Mouse (Mus musculus) limb, embryonic 15.5 days (tissue): ENCODE measurements around the gene Mfap1b. TPM values are rescaled to one million over a fixed set of nuclear protein-coding genes. Genes with fewer than 3 reads are reported as not detected.
A peak's percentile ranks its signal among the peaks of the same experiment; 100 is the strongest.

Experiments
- ATAC-seq: fragments of 200-750 bp; cut with Nextera tagmentation; 2 replicates; pipeline ENCODE4 v1.8.0; 2017; ENCODE audit warnings: low read depth, moderate TSS enrichment; ENCODE audit not compliant: insufficient number of reproducible peaks, low FRiP score, low TSS enrichment
- H3K27ac ChIP-seq: fragments of 300-500 bp; sonication (generic); 2 replicates; pipeline ENCODE4 v1.5.1; 2015; ENCODE audit warnings: moderate library complexity, mild to moderate bottlenecking, inconsistent platforms
- H3K27me3 ChIP-seq: fragments of 300-500 bp; sonication (generic); 2 replicates; pipeline ENCODE4 v1.6.1; 2015; ENCODE audit warnings: inconsistent platforms
- H3K36me3 ChIP-seq: fragments of 300-500 bp; sonication (generic); 2 replicates; pipeline ENCODE4 v1.6.1; 2015; ENCODE audit warnings: inconsistent platforms
- H3K4me1 ChIP-seq: fragments of 300-500 bp; sonication (generic); 2 replicates; pipeline ENCODE4 v1.6.1; 2015; ENCODE audit warnings: inconsistent platforms
- H3K4me2 ChIP-seq: fragments of 300-500 bp; sonication (generic); 2 replicates; pipeline ENCODE4 v1.6.1; 2015; ENCODE audit warnings: mild to moderate bottlenecking, inconsistent platforms
- H3K4me3 ChIP-seq: fragments of 300-500 bp; sonication (generic); 2 replicates; pipeline ENCODE4 v1.5.1; 2015; ENCODE audit warnings: mild to moderate bottlenecking, inconsistent platforms
- H3K9ac ChIP-seq: fragments of 300-500 bp; sonication (generic); 2 replicates; pipeline ENCODE4 v1.6.1; 2015; ENCODE audit warnings: inconsistent platforms
- H3K9me3 ChIP-seq: fragments of 300-500 bp; sonication (generic); 2 replicates; pipeline ENCODE4 v1.6.1; 2016; ENCODE audit warnings: inconsistent platforms
- WGBS: fragments of 180-500 bp; shearing (Covaris S2); methylation state at CpG from one replicate; pipeline ENCODE4 v1.1.7; 2015; 5-methylcytosine and 5-hydroxymethylcytosine counted together
- polyA plus RNA-seq: library from polyadenylated mRNA; unstranded; fragments of >200 nt; fragmentation: Nextera tagmentation; extraction: Ambion mirVana; gene quantifications from 2 replicates; pipeline ENCODE4 v1.2.1, GENCODE M21; 2015

Mfap1b gene
- polyA plus RNA-seq, 1 experiment from 2014 or later, result 61.3 TPM

DNA sequence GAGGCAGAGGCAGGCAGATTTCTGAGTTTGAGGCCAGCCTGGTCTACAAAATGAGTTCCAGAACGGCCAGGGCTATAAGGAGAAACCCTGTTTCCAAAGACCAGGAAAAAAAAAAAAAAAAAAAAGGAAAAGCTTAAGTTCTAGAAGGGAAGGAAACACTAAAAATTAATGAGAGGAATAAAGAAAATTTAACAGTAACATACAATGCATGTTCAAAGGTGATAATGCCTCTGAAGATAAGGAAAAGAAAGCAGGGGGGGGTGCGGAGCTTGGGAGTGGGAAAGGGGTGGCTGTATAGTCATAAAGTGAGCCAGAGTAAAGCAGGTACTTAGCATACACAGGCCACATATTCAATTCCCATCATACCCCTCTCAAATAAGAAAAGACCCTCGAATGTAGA, 28.8 kb downstream of the Mfap1b start:
- 83% methylated on average over 3 of the region's 3 CpGs for WGBS
- Histone ChIP-seq H3K4me2 (no peak overlapping the region), H3K27ac (no peak overlapping the region), H3K36me3 (no peaks in the 10 kb centered on the region), H3K4me1 (peaks cover 25% of the 10 kb centered on the region), H3K9ac (no peak overlapping the region), H3K27me3 (0 out of 2 replicates have a peak, but pooled peaks cover 3% of the 10 kb centered on the region), H3K9me3 (no peaks in the 10 kb centered on the region), H3K4me3 (no peak overlapping the region)
- no peak for ATAC-seq

DNA sequence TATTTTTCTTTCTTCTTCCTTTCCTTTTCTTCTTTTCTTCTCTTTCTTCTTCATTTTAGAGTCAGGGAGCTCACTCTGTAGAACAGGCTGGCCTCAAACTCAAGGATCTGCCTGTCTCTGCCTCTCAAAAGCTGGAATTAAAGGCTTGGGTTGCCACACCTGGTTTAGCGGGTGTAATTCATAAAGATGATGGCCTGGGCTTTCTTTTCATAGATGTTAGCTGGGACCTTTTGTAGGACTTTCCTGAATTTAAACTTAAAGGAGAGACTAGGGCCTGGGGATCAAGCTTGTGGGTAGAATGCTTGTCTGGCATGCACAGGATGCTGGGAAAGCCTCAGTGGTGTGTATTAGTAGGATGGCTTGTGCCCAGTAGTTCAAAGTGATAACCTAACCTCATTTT, 29.7 kb downstream of the Mfap1b start, which contains the start of gene Ell3:
TSS of gene Ell3 (minus strand) at position 101 of the 400 bp plus-strand sequence.
- Histone ChIP-seq H3K4me3 (peak within 1 kb of the TSS; percentile 51), H3K27ac (no peak within 1 kb of the TSS), H3K4me2 (peak within 1 kb of the TSS; percentile 96), H3K27me3 (0 out of 2 replicates have a peak, but pooled peaks cover 3% of the 10 kb centered on the region), H3K9me3 (no peaks in the 10 kb centered on the region), H3K36me3 (peaks cover 4% of the 10 kb centered on the region), H3K9ac (no peak within 1 kb of the TSS), H3K4me1 (peaks cover 24% of the 10 kb centered on the region)
- no peak for ATAC-seq
- WGBS, result 84% methylated on average over 1 of the region's 1 CpGs

DNA sequence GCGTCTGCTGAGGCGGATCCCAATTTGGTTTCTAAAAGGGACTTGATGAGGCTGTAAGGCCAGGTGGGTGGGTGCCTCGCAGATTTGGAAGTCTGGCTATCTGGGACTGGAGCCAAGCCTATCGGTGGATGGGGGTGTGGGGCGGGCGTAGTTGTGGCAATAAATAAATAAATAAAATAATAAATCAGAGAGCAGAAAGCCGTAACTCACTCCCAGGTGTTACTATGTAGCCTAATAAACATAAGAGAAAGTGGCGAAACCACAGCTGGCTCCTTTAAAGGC, 30.9 kb downstream of the Mfap1b start:
- peak overlapping the region; percentile 51 for H3K4me3 ChIP-seq
- H3K9ac ChIP-seq, result peak overlapping the region; percentile 35
- no peak overlapping the region for H3K27ac ChIP-seq
- H3K4me1 ChIP-seq, result peaks cover 22% of the 10 kb centered on the region
- ATAC-seq, result no peak
- 0 out of 2 replicates have a peak, but pooled peaks cover 3% of the 10 kb centered on the region for H3K27me3 ChIP-seq
- WGBS, result 8% methylated on average over 8 of the region's 8 CpGs
- peaks cover 15% of the 10 kb centered on the region for H3K36me3 ChIP-seq
- H3K4me2 ChIP-seq, result peak overlapping the region; percentile 96
- H3K9me3 ChIP-seq, result no peaks in the 10 kb centered on the region

DNA sequence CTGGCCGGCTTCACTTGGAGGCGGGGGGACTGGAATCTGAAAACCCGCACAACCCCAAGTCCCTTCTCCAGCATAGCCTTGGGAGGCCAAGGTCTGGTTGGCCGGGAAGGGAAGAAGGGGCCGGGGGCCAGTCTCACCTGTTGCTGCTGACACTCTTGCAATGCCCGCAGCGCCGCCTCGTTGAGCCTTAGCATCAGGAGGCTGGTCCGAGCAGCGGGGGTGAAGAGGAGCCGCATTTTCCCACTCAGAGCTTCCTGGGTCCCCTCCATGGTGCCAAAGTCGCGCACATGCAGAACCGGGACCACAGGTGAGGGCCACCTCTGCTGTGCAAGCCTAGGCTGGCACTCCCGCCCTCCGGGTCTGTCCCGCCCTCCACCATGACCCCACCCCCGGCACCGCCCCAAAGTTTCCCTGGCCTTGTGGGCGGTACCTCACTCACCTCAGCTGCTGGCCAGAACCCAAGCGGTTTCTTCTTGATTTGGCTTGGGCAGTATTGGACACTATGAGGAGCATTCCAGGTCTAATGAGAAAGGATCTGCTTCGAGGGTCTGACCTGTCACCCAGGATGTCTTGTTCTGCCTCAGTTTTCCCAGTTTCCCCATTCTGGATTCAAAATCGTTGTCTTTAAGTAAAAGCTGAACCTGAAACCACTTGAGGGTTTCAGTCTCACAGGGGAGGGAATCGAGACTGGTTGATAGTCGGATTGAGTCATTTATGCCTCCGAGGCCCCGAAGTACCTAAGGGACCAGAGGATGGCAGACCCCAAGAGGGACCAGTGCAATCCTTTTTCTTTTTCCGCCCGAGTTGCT, 31.4 kb downstream of the Mfap1b start:
- Histone ChIP-seq H3K27ac (no peak overlapping the region), H3K9me3 (no peaks in the 10 kb centered on the region), H3K4me2 (peak overlapping the region; percentile 96), H3K27me3 (0 out of 2 replicates have a peak, but pooled peaks cover 3% of the 10 kb centered on the region), H3K4me1 (peaks cover 17% of the 10 kb centered on the region), H3K4me3 (peak overlapping the region; percentile 51), H3K36me3 (peaks cover 21% of the 10 kb centered on the region), H3K9ac (peak overlapping the region; percentile 35)
- peak; percentile 80 for ATAC-seq
- WGBS, result 2% methylated on average over 30 of the region's 30 CpGs

DNA sequence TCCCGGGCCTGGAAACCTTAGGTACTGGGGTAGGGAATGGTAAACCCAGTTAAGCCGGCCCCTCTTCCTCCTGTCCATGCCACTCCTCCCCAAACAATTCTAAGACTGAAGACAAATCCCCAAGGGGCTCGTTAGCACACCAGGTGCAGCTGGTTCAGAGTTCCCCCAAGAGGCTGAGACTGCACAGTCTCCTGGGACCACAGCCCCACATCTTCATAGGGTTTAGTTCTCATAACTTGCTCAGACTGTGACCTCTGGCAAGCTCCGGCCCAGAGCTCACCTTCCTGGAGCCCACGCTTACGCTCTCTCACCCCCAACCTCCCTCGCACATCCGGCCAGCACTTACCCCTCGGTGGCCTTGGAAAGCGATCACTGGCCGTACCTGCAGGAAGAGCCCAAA, 32.1 kb downstream of the Mfap1b start:
- Histone ChIP-seq H3K27ac (no peak overlapping the region), H3K9ac (peak overlapping the region; percentile 35; the same call in 1 of the 2 replicates)
- no peak for ATAC-seq

DNA sequence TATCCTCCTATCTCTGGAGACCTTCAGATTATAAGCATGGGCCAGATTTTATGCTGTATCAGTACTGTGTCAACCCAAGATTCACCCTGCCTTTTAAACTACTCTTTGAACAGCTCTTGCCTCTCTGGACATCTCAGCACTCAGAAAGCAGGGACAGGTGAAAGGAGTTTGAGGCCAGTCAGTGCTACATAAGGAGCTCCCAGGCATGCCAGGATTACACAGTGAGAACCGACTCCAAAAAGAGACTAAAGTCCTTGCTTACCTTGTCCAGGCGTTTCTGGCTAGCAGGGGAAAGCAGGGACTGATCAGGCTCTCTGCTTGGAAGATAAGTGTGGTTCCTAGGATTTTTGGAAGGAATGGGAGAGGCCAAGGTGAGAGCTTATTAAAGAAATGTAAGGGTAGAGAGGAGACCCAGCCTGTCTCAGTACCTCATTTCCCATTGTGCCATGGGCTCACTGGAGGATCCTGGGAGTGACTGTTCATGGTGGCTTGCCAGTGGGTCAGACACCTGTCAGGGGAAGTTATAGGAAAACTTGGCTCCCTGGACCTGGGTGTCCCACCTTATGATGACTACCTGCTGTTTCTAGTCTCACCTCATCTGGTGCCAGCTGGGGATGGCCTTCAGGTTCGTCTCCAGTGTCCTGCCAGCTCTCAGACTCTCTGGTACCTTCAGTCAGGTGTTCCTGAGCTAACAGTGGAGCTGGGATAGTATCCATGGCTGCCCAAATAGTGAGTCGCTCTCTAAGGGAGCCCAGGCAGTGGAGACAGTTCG, 32.8 kb downstream of the Mfap1b start:
- no peak for ATAC-seq
- Histone ChIP-seq H3K36me3 (peaks cover 29% of the 10 kb centered on the region), H3K4me2 (no peak overlapping the region), H3K9ac (no peak overlapping the region), H3K27ac (no peak overlapping the region), H3K27me3 (0 out of 2 replicates have a peak, but pooled peaks cover 3% of the 10 kb centered on the region), H3K4me3 (no peak overlapping the region), H3K4me1 (peaks cover 17% of the 10 kb centered on the region), H3K9me3 (no peaks in the 10 kb centered on the region)
- 53% methylated on average over 5 of the region's 5 CpGs for WGBS

More for the DNA sequence above, 32.1 kb downstream of the Mfap1b start:
- Histone ChIP-seq H3K27me3 (0 out of 2 replicates have a peak, but pooled peaks cover 3% of the 10 kb centered on the region), H3K4me1 (peaks cover 17% of the 10 kb centered on the region), H3K9me3 (no peaks in the 10 kb centered on the region), H3K4me2 (peak overlapping the region; percentile 96), H3K36me3 (peaks cover 27% of the 10 kb centered on the region), H3K4me3 (peak overlapping the region; percentile 51)
- WGBS, result 11% methylated on average over 11 of the region's 11 CpGs

DNA sequence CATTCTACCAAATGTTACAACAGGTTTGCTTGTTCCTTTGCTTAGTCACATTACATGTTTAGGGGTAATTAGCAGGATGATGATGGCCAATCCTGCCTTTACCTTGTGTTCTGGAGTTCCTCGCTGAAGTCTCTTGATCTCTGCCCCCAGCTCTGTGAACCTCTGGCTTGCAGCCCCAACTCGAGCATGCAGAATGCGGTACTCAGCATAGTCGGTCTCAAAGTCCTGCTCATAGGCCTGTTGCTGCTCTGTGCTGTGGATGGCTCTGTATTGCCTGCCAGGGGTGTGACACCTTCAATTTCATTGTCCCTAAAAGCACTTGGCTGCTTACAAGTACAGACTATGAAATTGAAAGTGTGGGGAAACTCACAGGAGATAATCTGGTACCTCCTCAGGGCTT, 34.1 kb downstream of the Mfap1b start:
- 73% methylated on average over 4 of the region's 4 CpGs for WGBS
- H3K36me3 ChIP-seq, result peaks cover 41% of the 10 kb centered on the region
- no peak for ATAC-seq

DNA sequence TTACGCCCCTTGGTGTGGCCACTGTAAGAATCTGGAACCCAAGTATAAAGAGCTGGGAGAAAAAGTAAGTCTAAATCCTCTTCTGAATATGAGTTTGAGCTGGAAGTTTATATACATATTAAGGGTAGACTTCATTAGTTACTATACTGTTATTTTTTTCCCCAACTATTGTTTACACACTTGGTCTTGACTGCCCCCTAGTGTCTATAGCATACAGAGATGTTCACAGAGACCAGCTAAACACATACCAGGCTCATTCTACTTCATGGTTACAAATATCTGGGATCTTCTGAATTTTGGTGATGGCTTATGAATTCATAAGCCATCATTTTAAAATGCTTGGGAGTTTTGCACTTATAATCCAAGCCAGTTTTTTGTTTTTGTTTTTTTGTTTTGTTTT, 39.0 kb downstream of the Mfap1b start:
- no peak for ATAC-seq
- H3K27ac ChIP-seq, result no peak overlapping the region
- H3K36me3 ChIP-seq, result peaks cover 87% of the 10 kb centered on the region
- WGBS, result 97% methylated on average over 1 of the region's 1 CpGs
- no peak overlapping the region for H3K9ac ChIP-seq
- no peaks in the 10 kb centered on the region for H3K4me1 ChIP-seq
- no peaks in the 10 kb centered on the region for H3K9me3 ChIP-seq
- H3K4me3 ChIP-seq, result no peak overlapping the region
- no peak overlapping the region for H3K4me2 ChIP-seq
- no peaks in the 10 kb centered on the region for H3K27me3 ChIP-seq

More for the DNA sequence above, 34.1 kb downstream of the Mfap1b start:
- H3K27ac ChIP-seq, result no peak overlapping the region
- H3K9me3 ChIP-seq, result no peaks in the 10 kb centered on the region
- H3K27me3 ChIP-seq, result 0 out of 2 replicates have a peak, but pooled peaks cover 3% of the 10 kb centered on the region
- H3K9ac ChIP-seq, result no peak overlapping the region
- H3K4me2 ChIP-seq, result no peak overlapping the region
- peaks cover 17% of the 10 kb centered on the region for H3K4me1 ChIP-seq
- no peak overlapping the region for H3K4me3 ChIP-seq

DNA sequence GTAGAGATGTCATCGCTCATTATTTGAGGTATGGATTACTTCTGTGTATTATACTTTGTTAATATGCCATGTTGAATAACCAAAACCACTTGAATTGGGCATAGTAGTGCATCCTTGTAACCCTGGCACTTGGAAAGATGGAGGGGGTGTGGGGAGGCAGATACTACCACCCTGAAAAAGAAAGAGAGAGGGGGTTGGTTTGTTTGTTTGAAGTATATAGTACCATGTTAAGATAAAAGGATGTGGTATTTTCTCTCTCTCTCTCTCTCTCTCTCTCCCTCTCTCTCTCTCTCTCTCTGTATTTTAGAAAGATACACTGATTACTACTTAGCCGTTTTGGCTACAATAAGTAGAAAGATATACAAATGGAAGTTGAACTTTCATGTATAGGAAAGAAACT, 48.0 kb downstream of the Mfap1b start:
- Histone ChIP-seq H3K27me3 (no peaks in the 10 kb centered on the region), H3K4me3 (no peak overlapping the region), H3K36me3 (peaks cover 74% of the 10 kb centered on the region), H3K27ac (no peak overlapping the region), H3K9me3 (no peaks in the 10 kb centered on the region), H3K9ac (no peak overlapping the region), H3K4me1 (no peaks in the 10 kb centered on the region), H3K4me2 (no peak overlapping the region)
- WGBS, result 86% methylated on average over 2 of the region's 2 CpGs
- ATAC-seq, result no peak

DNA sequence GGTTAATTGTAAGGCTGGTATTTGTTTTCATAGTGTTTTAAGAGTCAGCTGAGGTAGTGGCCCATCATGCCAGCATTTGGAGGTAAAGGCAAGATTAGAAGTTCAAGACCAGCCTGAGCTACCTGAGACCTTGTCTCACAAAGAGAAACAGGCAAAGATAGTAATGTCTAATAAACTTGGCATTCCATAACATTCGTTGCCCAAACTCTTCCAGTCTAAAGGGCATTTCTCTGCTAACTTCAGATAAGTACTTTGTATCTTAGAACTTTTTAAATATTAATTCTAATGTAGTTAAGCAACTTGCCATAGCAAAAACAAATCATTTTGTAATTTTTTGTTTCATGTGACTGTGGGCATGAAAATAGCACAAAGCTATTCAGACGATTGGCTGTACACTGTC, 50.7 kb downstream of the Mfap1b start:
- Histone ChIP-seq H3K9me3 (no peaks in the 10 kb centered on the region), H3K36me3 (peaks cover 58% of the 10 kb centered on the region), H3K4me3 (no peak overlapping the region), H3K27me3 (no peaks in the 10 kb centered on the region), H3K27ac (no peak overlapping the region), H3K4me2 (no peak overlapping the region), H3K9ac (no peak overlapping the region), H3K4me1 (no peaks in the 10 kb centered on the region)
- no peak for ATAC-seq
- 91% methylated on average over 2 of the region's 2 CpGs for WGBS

DNA sequence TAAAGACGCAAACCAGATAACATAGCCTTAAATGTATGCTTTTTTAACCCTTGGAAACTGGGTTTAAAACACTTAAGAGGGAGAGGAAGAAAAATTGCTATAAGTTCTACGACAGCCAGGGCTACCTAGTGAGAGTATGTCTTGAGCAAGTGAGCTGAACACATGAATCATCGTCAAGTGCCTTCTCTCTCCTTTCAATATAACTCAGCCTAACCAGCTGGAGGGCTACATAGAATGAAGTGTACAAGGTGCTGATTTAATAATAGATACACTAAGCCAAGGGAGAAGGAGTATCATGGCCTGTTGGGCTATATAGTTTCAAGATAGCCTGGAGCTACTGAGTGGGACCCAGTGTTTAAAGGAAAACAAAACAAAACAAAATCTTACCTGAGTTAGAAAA, 55.4 kb downstream of the Mfap1b start:
- peaks cover 43% of the 10 kb centered on the region for H3K36me3 ChIP-seq
- H3K27me3 ChIP-seq, result no peaks in the 10 kb centered on the region

DNA sequence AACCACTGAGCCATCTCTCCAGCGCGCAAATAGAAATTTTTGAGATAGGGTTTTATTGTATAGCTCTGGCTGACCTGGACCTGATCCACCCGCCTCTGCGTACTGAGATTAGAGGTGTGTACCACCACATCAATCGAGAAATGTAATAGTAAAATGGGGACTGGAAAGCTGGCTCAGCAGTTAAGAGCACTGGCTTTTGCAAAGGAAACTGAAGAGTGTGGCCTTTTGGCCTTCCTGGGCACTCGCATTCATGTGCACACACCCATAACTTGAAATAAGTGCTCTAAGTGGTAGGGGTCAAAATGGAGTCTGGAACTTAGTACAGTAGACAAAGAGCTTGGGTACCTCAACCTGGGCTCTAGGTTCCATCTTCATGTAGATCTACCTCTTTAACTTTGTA, 57.5 kb downstream of the Mfap1b start:
- no peak for ATAC-seq
- no peak overlapping the region for H3K4me3 ChIP-seq
- no peaks in the 10 kb centered on the region for H3K9me3 ChIP-seq
- peaks cover 27% of the 10 kb centered on the region for H3K4me1 ChIP-seq
- peaks cover 29% of the 10 kb centered on the region for H3K36me3 ChIP-seq
- H3K27me3 ChIP-seq, result no peaks in the 10 kb centered on the region
- no peak overlapping the region for H3K9ac ChIP-seq
- WGBS, result 89% methylated on average over 6 of the region's 6 CpGs
- 0 out of 2 replicates have a peak overlapping the region, but pooled peaks have one; percentile 56 for H3K4me2 ChIP-seq
- no peak overlapping the region for H3K27ac ChIP-seq

More for the DNA sequence above, 55.4 kb downstream of the Mfap1b start:
- H3K9me3 ChIP-seq, result no peaks in the 10 kb centered on the region
- no peak overlapping the region for H3K27ac ChIP-seq
- ATAC-seq, result no peak
- no peak overlapping the region for H3K4me3 ChIP-seq
- no peak overlapping the region for H3K4me2 ChIP-seq
- 83% methylated on average over 3 of the region's 3 CpGs for WGBS
- H3K9ac ChIP-seq, result no peak overlapping the region
- peaks cover 23% of the 10 kb centered on the region for H3K4me1 ChIP-seq
